Comparison of ENCODE assay signal across 11 mouse cellular contexts in the genomic region with DNA sequence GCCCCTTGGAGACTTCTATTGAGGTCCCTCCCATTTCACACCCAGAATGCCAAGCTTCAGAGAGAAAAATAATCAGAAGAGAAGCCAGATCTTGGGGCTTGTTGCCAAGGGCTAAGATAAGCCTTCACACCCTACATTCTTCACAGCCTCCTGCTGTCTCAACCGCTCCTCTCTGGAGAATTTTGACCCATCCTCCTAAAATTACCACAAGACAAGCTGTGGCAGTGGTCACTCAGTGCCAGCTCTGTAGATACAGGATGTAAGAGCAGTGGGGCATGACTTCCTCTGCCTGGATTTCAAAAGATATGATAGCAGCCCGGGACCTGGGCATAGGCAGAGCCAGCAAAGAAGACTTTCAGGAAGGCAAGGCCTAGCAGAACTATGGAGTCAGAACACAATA. TPM values are rescaled to one million over a fixed set of nuclear protein-coding genes. Genes with fewer than 3 reads are reported as not detected.
A peak's percentile ranks its signal among the peaks of the same experiment; 100 is the strongest.
DNase-seq lines count a peak whose midpoint lies in the region; ATAC-seq lines count a peak whose summit lies in the region.
"Had no signal": no experiment of that assay in that cellular context is flagged by ENCODE, and none has a peak within 500 bp of the region (broad histone marks: within the 10 kb centered on the region; RNA-seq: fewer than 3 reads in every experiment).

No protein-coding gene starts in this region.

- peak; percentile 6 to 29 for DNase-seq in adrenal gland, adult (ENCODE audit: inconsistent age in 2 of 2, low spot score in 1 of 2)
- no peak for DNase-seq in adrenal gland, postnatal 14 days
- DNase-seq in kidney, adult 11 months, result peak; percentile 1
- peak; percentile 5 to 9 for DNase-seq in spleen, postnatal 10 days (ENCODE audit: low spot score in 2 of 2)
- no peak for DNase-seq in spleen, postnatal 14 days (ENCODE audit: low spot score in 2 of 2)
- DNase-seq: thymus, postnatal 36 days had no signal

- H3K9me3 ChIP-seq in kidney, embryonic 15.5 days (replicated peaks), result no peaks in the 10 kb centered on the region
- H3K9me3 ChIP-seq: intestine, embryonic 15.5 days; neural tube, embryonic 13.5 days had no signal

- H3K4me1 ChIP-seq in kidney, embryonic 15.5 days, result no peaks in the 10 kb centered on the region
- H3K4me1 ChIP-seq: neural tube, embryonic 13.5 days had no signal

- no peaks in the 10 kb centered on the region for H3K27me3 ChIP-seq in kidney, embryonic 15.5 days
- H3K27me3 ChIP-seq: intestine, embryonic 15.5 days; neural tube, embryonic 13.5 days had no signal

- no peak overlapping the region for H3K9ac ChIP-seq in kidney, embryonic 15.5 days
- H3K9ac ChIP-seq: intestine, embryonic 15.5 days; neural tube, embryonic 13.5 days had no signal

- no peak overlapping the region for H3K4me2 ChIP-seq in kidney, embryonic 15.5 days
- H3K4me2 ChIP-seq: intestine, embryonic 15.5 days; neural tube, embryonic 13.5 days had no signal

- 71% methylated on average over 2 of the region's 2 CpGs for WGBS in kidney, embryonic 15.5 days

- no peaks in the 10 kb centered on the region for H3K36me3 ChIP-seq in kidney, embryonic 15.5 days
- H3K36me3 ChIP-seq: intestine, embryonic 15.5 days; neural tube, embryonic 13.5 days had no signal

- no peak overlapping the region for H3K27ac ChIP-seq in kidney, embryonic 15.5 days
- H3K27ac ChIP-seq: intestine, embryonic 15.5 days; neural tube, embryonic 13.5 days had no signal

- no peak overlapping the region for H3K4me3 ChIP-seq in kidney, embryonic 15.5 days (replicated peaks)
- H3K4me3 ChIP-seq: intestine, embryonic 15.5 days; neural tube, embryonic 13.5 days had no signal

- no peak for ATAC-seq in kidney, embryonic 15.5 days (replicated peaks; ENCODE audit: low FRiP score)
- peak; percentile 58 for ATAC-seq in megakaryocyte progenitor cell, adult 5-6 weeks (replicated peaks; ENCODE audit: poor library complexity)
- no peak for ATAC-seq in CD4-positive, CD25-positive, alpha-beta regulatory T cell, adult 4 months
- ATAC-seq: intestine, embryonic 15.5 days had no signal

RNA-seq across cellular contexts. Expression of a gene that starts 57.6 kb away (rescaled TPM):
- 32.7 and 36.9 TPM in 2 replicates for total RNA-seq in adrenal gland, postnatal 14 days (2021)
- 17.4 and 17.8 TPM in 2 replicates for polyA plus RNA-seq in kidney, embryonic 15.5 days (2015; fragmentation: Nextera tagmentation; extraction: Ambion mirVana)
- 37.2 and 38.1 TPM in 2 replicates for total RNA-seq in megakaryocyte progenitor cell, adult 5-6 weeks (2015)
- 33.7 and 34.6 TPM in 2 replicates for total RNA-seq in megakaryocyte progenitor cell, adult 5-6 weeks (2017)
- 10 to 100 TPM; 16.8 to 22.5 TPM for polyA plus RNA-seq in CD4-positive, CD25-positive, alpha-beta regulatory T cell, adult 4 months (2017; shearing (Covaris generic))

Comparison
In these comparisons a context has a peak if more than half of its experiments do, and no peak if none do; other contexts are left out.
1. DNase-seq: peak in adrenal gland, adult (2 of 2), kidney, adult 11 months (single experiment) and spleen, postnatal 10 days (2 of 2); none in adrenal gland, postnatal 14 days (single experiment) and spleen, postnatal 14 days (0 of 2).